Mouse (Mus musculus) kidney, embryonic 15.5 days (tissue): ENCODE data around the gene Fam69b. TPM values are rescaled to one million over a fixed set of nuclear protein-coding genes. Genes with fewer than 3 reads are reported as not detected.

ENCODE experiments used
- ATAC-seq: fragments of 200-750 bp; cut with Nextera tagmentation; replicated peaks from 2 replicates; pipeline ENCODE4 v1.8.0; 2017; ENCODE audit warnings: moderate TSS enrichment; ENCODE audit not compliant: low FRiP score
- H3K27ac ChIP-seq: fragments of 300-500 bp; sonication (generic); 2 replicates; pipeline ENCODE4 v1.5.1; 2015; ENCODE audit warnings: mild to moderate bottlenecking, inconsistent platforms
- H3K27me3 ChIP-seq: fragments of 300-500 bp; sonication (generic); 2 replicates; pipeline ENCODE4 v1.6.1; 2015; ENCODE audit warnings: inconsistent platforms
- H3K36me3 ChIP-seq: fragments of 300-500 bp; sonication (generic); 2 replicates; pipeline ENCODE4 v1.6.1; 2015; ENCODE audit warnings: inconsistent platforms
- H3K4me1 ChIP-seq: fragments of 300-500 bp; sonication (generic); 2 replicates; pipeline ENCODE4 v1.6.1; 2015; ENCODE audit warnings: inconsistent platforms
- H3K4me2 ChIP-seq: fragments of 300-500 bp; sonication (generic); 2 replicates; pipeline ENCODE4 v1.6.1; 2015; ENCODE audit warnings: moderate library complexity, mild to moderate bottlenecking, inconsistent platforms
- H3K4me3 ChIP-seq: fragments of 300-500 bp; sonication (generic); replicated peaks from 2 replicates; pipeline ENCODE4 v1.5.1; 2015; ENCODE audit warnings: mild to moderate bottlenecking, inconsistent platforms
- H3K9ac ChIP-seq: fragments of 300-500 bp; sonication (generic); 2 replicates; pipeline ENCODE4 v1.6.1; 2015; ENCODE audit warnings: mild to moderate bottlenecking, inconsistent platforms
- H3K9me3 ChIP-seq: fragments of 300-500 bp; sonication (generic); replicated peaks from 2 replicates; pipeline ENCODE4 v1.6.1; 2016; ENCODE audit warnings: inconsistent platforms
- WGBS: fragments of 180-500 bp; shearing (Covaris S2); methylation state at CpG from one replicate; pipeline ENCODE4 v1.1.7; 2015; ENCODE audit warnings: mixed read lengths; 5-methylcytosine and 5-hydroxymethylcytosine counted together
- polyA plus RNA-seq: library from polyadenylated mRNA; unstranded; fragments of >200 nt; fragmentation: Nextera tagmentation; extraction: Ambion mirVana; gene quantifications from 2 replicates; pipeline ENCODE4 v1.2.1, GENCODE M21; 2015

The Fam69b gene
- polyA plus RNA-seq, 1 experiment from 2014 or later: 32.9 TPM

GRCm38 (mm10) chr2:26600664-26601063, 27.6 kb upstream of the Fam69b start:
- Histone ChIP-seq H3K36me3 (peaks cover 6% of the 10 kb centered on the region; the same call in 1 of the 2 replicates), H3K9ac (no peak overlapping the region), H3K27me3 (no peaks in the 10 kb centered on the region), H3K9me3 (no peaks in the 10 kb centered on the region), H3K4me2 (no peak overlapping the region), H3K4me3 (no peak overlapping the region), H3K27ac (0 out of 2 replicates have a peak overlapping the region, but pooled peaks have one; percentile 16), H3K4me1 (peaks cover 50% of the 10 kb centered on the region)
- no peak for ATAC-seq
- WGBS: 83% methylated on average over 2 of the region's 2 CpGs

GRCm38 (mm10) chr2:26601595-26601994, 26.7 kb upstream of the Fam69b start:
- H3K4me3 ChIP-seq: no peak overlapping the region
- H3K9me3 ChIP-seq: no peaks in the 10 kb centered on the region
- no peaks in the 10 kb centered on the region for H3K27me3 ChIP-seq
- peaks cover 49% of the 10 kb centered on the region for H3K4me1 ChIP-seq
- no peak for ATAC-seq
- H3K27ac ChIP-seq: 0 out of 2 replicates have a peak overlapping the region, but pooled peaks have one; percentile 11
- no peak overlapping the region for H3K4me2 ChIP-seq
- no peaks in the 10 kb centered on the region for H3K36me3 ChIP-seq
- WGBS: 86% methylated on average over 1 of the region's 1 CpGs
- H3K9ac ChIP-seq: no peak overlapping the region

- no peak for ATAC-seq
- Histone ChIP-seq H3K27me3 (no peaks in the 10 kb centered on the region), H3K4me2 (peak overlapping the region; percentile 92), H3K4me1 (peaks cover 59% of the 10 kb centered on the region), H3K9ac (peak overlapping the region; percentile 77; the same call in 1 of the 2 replicates), H3K4me3 (peak overlapping the region; percentile 76), H3K36me3 (no peaks in the 10 kb centered on the region), H3K9me3 (no peaks in the 10 kb centered on the region), H3K27ac (no peak overlapping the region)
- 78% methylated on average over 5 of the region's 5 CpGs for WGBS
Measured at GRCm38 (mm10) chr2:26602631-26603030, 25.6 kb upstream of the Fam69b start.

GRCm38 (mm10) chr2:26603159-26603558, 25.1 kb upstream of the Fam69b start:
- Histone ChIP-seq H3K27me3 (no peaks in the 10 kb centered on the region), H3K9me3 (no peaks in the 10 kb centered on the region), H3K9ac (peak overlapping the region; percentile 77), H3K4me3 (peak overlapping the region; percentile 76), H3K36me3 (no peaks in the 10 kb centered on the region), H3K27ac (peak overlapping the region; percentile 89), H3K4me2 (peak overlapping the region; percentile 92), H3K4me1 (peaks cover 57% of the 10 kb centered on the region)
- 5% methylated on average over 6 of the region's 6 CpGs for WGBS
- no peak for ATAC-seq

- H3K27me3 ChIP-seq: no peaks in the 10 kb centered on the region
- WGBS: under 1% methylated on average over 85 of the region's 103 CpGs
- peak within 1 kb of the TSS; percentile 77 for H3K9ac ChIP-seq
- H3K27ac ChIP-seq: peak within 1 kb of the TSS; percentile 89
- peak within 1 kb of the TSS; percentile 76 for H3K4me3 ChIP-seq
- ATAC-seq: peak; percentile 92
- H3K36me3 ChIP-seq: no peaks in the 10 kb centered on the region
- peak within 1 kb of the TSS; percentile 92 for H3K4me2 ChIP-seq
- no peaks in the 10 kb centered on the region for H3K9me3 ChIP-seq
- H3K4me1 ChIP-seq: peaks cover 54% of the 10 kb centered on the region
Measured at GRCm38 (mm10) chr2:26603720-26604671, 24.3 kb upstream of the Fam69b start, which contains the start of gene Agpat2. Gene Agpat2, minus strand, starts transcription at chr2:26604417.

GRCm38 (mm10) chr2:26605331-26605730, 22.9 kb upstream of the Fam69b start:
- Histone ChIP-seq H3K4me2 (no peak overlapping the region), H3K9ac (no peak overlapping the region), H3K27me3 (no peaks in the 10 kb centered on the region), H3K27ac (no peak overlapping the region), H3K9me3 (no peaks in the 10 kb centered on the region), H3K36me3 (no peaks in the 10 kb centered on the region), H3K4me3 (no peak overlapping the region), H3K4me1 (peaks cover 47% of the 10 kb centered on the region)
- 81% methylated on average over 8 of the region's 8 CpGs for WGBS
- ATAC-seq: no peak

- 0 out of 2 replicates have a peak overlapping the region, but pooled peaks have one; percentile 18 for H3K27ac ChIP-seq
- no peak overlapping the region for H3K4me3 ChIP-seq
- no peaks in the 10 kb centered on the region for H3K36me3 ChIP-seq
- no peak overlapping the region for H3K4me2 ChIP-seq
- H3K4me1 ChIP-seq: peaks cover 40% of the 10 kb centered on the region
- ATAC-seq: no peak
- H3K9me3 ChIP-seq: no peaks in the 10 kb centered on the region
- no peaks in the 10 kb centered on the region for H3K27me3 ChIP-seq
- H3K9ac ChIP-seq: no peak overlapping the region
- WGBS: 67% methylated on average over 3 of the region's 3 CpGs
Measured at GRCm38 (mm10) chr2:26606579-26606978, 21.7 kb upstream of the Fam69b start.

- Histone ChIP-seq H3K9me3 (no peaks in the 10 kb centered on the region), H3K9ac (no peak overlapping the region), H3K27ac (0 out of 2 replicates have a peak overlapping the region, but pooled peaks have one; percentile 18), H3K4me2 (no peak overlapping the region), H3K36me3 (no peaks in the 10 kb centered on the region), H3K27me3 (no peaks in the 10 kb centered on the region), H3K4me1 (peaks cover 34% of the 10 kb centered on the region), H3K4me3 (no peak overlapping the region)
- 47% methylated on average over 6 of the region's 6 CpGs for WGBS
- no peak for ATAC-seq
Measured at GRCm38 (mm10) chr2:26607056-26607910, 21.0 kb upstream of the Fam69b start.

- Histone ChIP-seq H3K27ac (no peak overlapping the region), H3K27me3 (no peaks in the 10 kb centered on the region), H3K4me1 (peaks cover 21% of the 10 kb centered on the region), H3K9ac (no peak overlapping the region), H3K4me2 (no peak overlapping the region), H3K36me3 (no peaks in the 10 kb centered on the region), H3K4me3 (no peak overlapping the region), H3K9me3 (no peaks in the 10 kb centered on the region)
- ATAC-seq: no peak
Measured at GRCm38 (mm10) chr2:26608781-26609180, 19.5 kb upstream of the Fam69b start.

- Histone ChIP-seq H3K4me2 (no peak overlapping the region), H3K27me3 (no peaks in the 10 kb centered on the region), H3K36me3 (no peaks in the 10 kb centered on the region), H3K4me1 (peaks cover 19% of the 10 kb centered on the region), H3K9ac (no peak overlapping the region), H3K9me3 (no peaks in the 10 kb centered on the region), H3K27ac (no peak overlapping the region), H3K4me3 (no peak overlapping the region)
- no peak for ATAC-seq
Measured at GRCm38 (mm10) chr2:26609261-26609661, 19.0 kb upstream of the Fam69b start.

GRCm38 (mm10) chr2:26610526-26610925, 17.7 kb upstream of the Fam69b start:
- Histone ChIP-seq H3K27me3 (no peaks in the 10 kb centered on the region), H3K4me3 (no peak overlapping the region), H3K36me3 (no peaks in the 10 kb centered on the region), H3K27ac (no peak overlapping the region), H3K9me3 (no peaks in the 10 kb centered on the region), H3K4me1 (peaks cover 14% of the 10 kb centered on the region), H3K9ac (no peak overlapping the region), H3K4me2 (no peak overlapping the region)
- WGBS: 85% methylated on average over 3 of the region's 3 CpGs
- no peak for ATAC-seq

- no peak overlapping the region for H3K9ac ChIP-seq
- no peak for ATAC-seq
Measured at GRCm38 (mm10) chr2:26611054-26611453, 17.2 kb upstream of the Fam69b start.

More at GRCm38 (mm10) chr2:26611054-26611453, 17.2 kb upstream of the Fam69b start:
- Histone ChIP-seq H3K4me1 (peaks cover 14% of the 10 kb centered on the region), H3K4me3 (no peak overlapping the region), H3K27ac (no peak overlapping the region), H3K4me2 (no peak overlapping the region), H3K9me3 (no peaks in the 10 kb centered on the region), H3K27me3 (no peaks in the 10 kb centered on the region), H3K36me3 (no peaks in the 10 kb centered on the region)
